Comparison of ENCODE assay signal across 20 mouse cellular contexts in the genomic region with DNA sequence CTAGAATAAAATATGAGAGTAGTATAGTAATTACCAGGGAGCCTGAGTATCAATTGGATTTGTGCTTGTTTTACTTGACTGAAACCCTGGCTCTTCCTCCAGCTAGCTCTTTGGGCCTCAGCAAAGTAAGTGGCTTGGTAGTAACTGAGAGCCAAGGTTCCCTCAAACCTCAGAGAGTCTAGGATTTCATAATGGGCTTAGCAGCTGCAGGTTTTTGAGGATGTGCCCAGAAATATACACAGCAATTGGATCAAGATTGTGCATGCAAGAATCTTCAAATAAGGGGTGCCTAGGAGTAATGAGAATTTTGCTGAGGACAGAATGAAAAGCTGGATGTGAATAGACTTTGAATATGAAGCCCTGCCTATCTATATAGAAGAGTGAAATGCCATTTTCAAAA. TPM values are rescaled to one million over a fixed set of nuclear protein-coding genes. Genes with fewer than 3 reads are reported as not detected.
A peak's percentile ranks its signal among the peaks of the same experiment; 100 is the strongest.
DNase-seq lines count a peak whose midpoint lies in the region; ATAC-seq and TF ChIP-seq lines count a peak whose summit lies in the region.
"Had no signal": no experiment of that assay in that cellular context is flagged by ENCODE, and none has a peak within 500 bp of the region (broad histone marks: within the 10 kb centered on the region; RNA-seq: fewer than 3 reads in every experiment).

No protein-coding gene starts in this region.

- no peak for DNase-seq in forebrain, postnatal 0 days
- DNase-seq in forebrain, embryonic 14.5 days (ENCODE audit: low spot score): no peak
- no peak for DNase-seq in limb, embryonic 10.5 days (ENCODE audit: low spot score)
- peak; percentile 72 for DNase-seq in embryonic facial prominence, embryonic 14.5 days (ENCODE audit: low spot score)
- peak; percentile 22 for DNase-seq in skeletal muscle tissue, adult 2 months (ENCODE audit: low read depth, low spot score)
- no peak for DNase-seq in retina, postnatal 1 day
- DNase-seq in adrenal gland, postnatal 25 days: no peak
- DNase-seq: adrenal gland, adult 8-10 months; cerebellum, adult 11-12 months; cerebellum, adult 9-11 months; cerebellum, postnatal 36 days; gastrocnemius, postnatal 10 days; heart, postnatal 36 days had no signal

- no peaks in the 10 kb centered on the region for H3K9me3 ChIP-seq in forebrain, postnatal 0 days (ENCODE audit: low read length)
- H3K9me3 ChIP-seq in forebrain, embryonic 14.5 days (replicated peaks; ENCODE audit: control insufficient read depth, low read length): no peaks in the 10 kb centered on the region
- H3K9me3 ChIP-seq in limb, embryonic 12.5 days: no peaks in the 10 kb centered on the region
- H3K9me3 ChIP-seq in limb, embryonic 10.5 days (replicated peaks): no peaks in the 10 kb centered on the region
- H3K9me3 ChIP-seq in embryonic facial prominence, embryonic 14.5 days (ENCODE audit: control insufficient read depth, low read length): no peaks in the 10 kb centered on the region
- H3K9me3 ChIP-seq: heart, embryonic 13.5 days; hindbrain, embryonic 15.5 days had no signal

- H3K4me3 ChIP-seq in forebrain, postnatal 0 days (ENCODE audit: low read depth, low read length): no peak overlapping the region
- no peak overlapping the region for H3K4me3 ChIP-seq in forebrain, embryonic 14.5 days (ENCODE audit: low read depth, low read length)
- H3K4me3 ChIP-seq in limb, embryonic 12.5 days (replicated peaks): no peak overlapping the region
- H3K4me3 ChIP-seq in limb, embryonic 10.5 days: no peak overlapping the region
- H3K4me3 ChIP-seq in embryonic facial prominence, embryonic 14.5 days (ENCODE audit: low read depth, low read length): no peak overlapping the region
- H3K4me3 ChIP-seq: heart, embryonic 13.5 days; hindbrain, embryonic 15.5 days had no signal

- no peak overlapping the region for H3K9ac ChIP-seq in forebrain, postnatal 0 days
- H3K9ac ChIP-seq in forebrain, embryonic 14.5 days (ENCODE audit: low read length): no peak overlapping the region
- H3K9ac ChIP-seq in limb, embryonic 12.5 days (replicated peaks): no peak overlapping the region
- no peak overlapping the region for H3K9ac ChIP-seq in embryonic facial prominence, embryonic 14.5 days (ENCODE audit: low read depth, low read length)
- H3K9ac ChIP-seq: heart, embryonic 13.5 days; hindbrain, embryonic 15.5 days had no signal

- H3K4me2 ChIP-seq in forebrain, postnatal 0 days (ENCODE audit: low read depth): no peak overlapping the region
- no peak overlapping the region for H3K4me2 ChIP-seq in forebrain, embryonic 14.5 days (ENCODE audit: low read length)
- H3K4me2 ChIP-seq in limb, embryonic 12.5 days: no peak overlapping the region
- H3K4me2 ChIP-seq in embryonic facial prominence, embryonic 14.5 days (ENCODE audit: low read depth, low read length): no peak overlapping the region
- H3K4me2 ChIP-seq: heart, embryonic 13.5 days; hindbrain, embryonic 15.5 days had no signal

- peak; percentile 45; the same call in 1 of the 2 replicates for ATAC-seq in forebrain, postnatal 0 days
- no peak for ATAC-seq in forebrain, embryonic 14.5 days
- ATAC-seq in limb, embryonic 12.5 days (ENCODE audit: insufficient number of reproducible peaks, insufficient read depth, low FRiP score, low TSS enrichment, low read depth): no peak
- peak; percentile 53 for ATAC-seq in embryonic facial prominence, embryonic 14.5 days (ENCODE audit: low read depth)
- ATAC-seq: forebrain, embryonic 16.5 days; inflammation-experienced regulatory T-cells, adult 6 months; intestine, postnatal 0 days; Patski had no signal

- no peaks in the 10 kb centered on the region for H3K27me3 ChIP-seq in forebrain, postnatal 0 days (ENCODE audit: insufficient read depth, low read length)
- no peaks in the 10 kb centered on the region for H3K27me3 ChIP-seq in forebrain, embryonic 14.5 days (replicated peaks; ENCODE audit: control insufficient read depth, insufficient read depth, low read length)
- H3K27me3 ChIP-seq in limb, embryonic 12.5 days: no peaks in the 10 kb centered on the region
- no peaks in the 10 kb centered on the region for H3K27me3 ChIP-seq in limb, embryonic 10.5 days (ENCODE audit: low read depth, poor library complexity, severe bottlenecking)
- no peaks in the 10 kb centered on the region for H3K27me3 ChIP-seq in embryonic facial prominence, embryonic 14.5 days (replicated peaks; ENCODE audit: control insufficient read depth, insufficient read depth, low read length)
- H3K27me3 ChIP-seq: heart, embryonic 13.5 days; hindbrain, embryonic 15.5 days; Patski had no signal

- TF ChIP-seq CTCF in forebrain, postnatal 0 days (IDR thresholded peaks at IDR 0.05; ENCODE audit: low read depth): no peak

- no peak overlapping the region for H3K27ac ChIP-seq in forebrain, postnatal 0 days (ENCODE audit: low read depth, low read length)
- no peak overlapping the region for H3K27ac ChIP-seq in forebrain, embryonic 14.5 days (ENCODE audit: low read depth, low read length)
- peak overlapping the region; percentile 30; the same call in 1 of the 2 replicates for H3K27ac ChIP-seq in limb, embryonic 12.5 days
- H3K27ac ChIP-seq in limb, embryonic 10.5 days: no peak overlapping the region
- H3K27ac ChIP-seq in embryonic facial prominence, embryonic 14.5 days (replicated peaks; ENCODE audit: low read depth, low read length): 0 out of 2 replicates have a peak overlapping the region, but pooled peaks have one; percentile 39
- H3K27ac ChIP-seq: heart, embryonic 13.5 days; hindbrain, embryonic 15.5 days had no signal

- H3K36me3 ChIP-seq in forebrain, postnatal 0 days (ENCODE audit: insufficient read depth): 0 out of 2 replicates have a peak, but pooled peaks cover 3% of the 10 kb centered on the region
- peaks cover 7% of the 10 kb centered on the region for H3K36me3 ChIP-seq in forebrain, embryonic 14.5 days (ENCODE audit: control insufficient read depth, insufficient read depth, low read length)
- peaks cover 10% of the 10 kb centered on the region for H3K36me3 ChIP-seq in limb, embryonic 12.5 days
- peaks cover 17% of the 10 kb centered on the region for H3K36me3 ChIP-seq in limb, embryonic 10.5 days
- peaks cover 17% of the 10 kb centered on the region for H3K36me3 ChIP-seq in embryonic facial prominence, embryonic 14.5 days (ENCODE audit: control insufficient read depth, insufficient read depth, low read length)

- H3K4me1 ChIP-seq in forebrain, postnatal 0 days (ENCODE audit: insufficient read depth): no peaks in the 10 kb centered on the region
- no peaks in the 10 kb centered on the region for H3K4me1 ChIP-seq in forebrain, embryonic 14.5 days (ENCODE audit: control insufficient read depth, insufficient read depth, low read length)
- no peaks in the 10 kb centered on the region for H3K4me1 ChIP-seq in limb, embryonic 12.5 days (replicated peaks)
- H3K4me1 ChIP-seq in limb, embryonic 10.5 days: peaks cover 8% of the 10 kb centered on the region
- peaks cover 5% of the 10 kb centered on the region; the same call in 1 of the 2 replicates for H3K4me1 ChIP-seq in embryonic facial prominence, embryonic 14.5 days (ENCODE audit: control insufficient read depth, insufficient read depth, low read length)
- H3K4me1 ChIP-seq: hindbrain, embryonic 15.5 days had no signal

RNA-seq across cellular contexts. Expression of a gene that starts 58.6 kb away (rescaled TPM):
- total RNA-seq in forebrain, postnatal 0 days (2014; rRNA removed): 10.3 and 13.4 TPM in 2 replicates
- 12.4 and 13.8 TPM in 2 replicates for polyA plus RNA-seq in forebrain, postnatal 0 days (2015; fragmentation: Nextera tagmentation; extraction: Ambion mirVana)
- 10.3 and 10.8 TPM in 2 replicates for polyA plus RNA-seq in forebrain, embryonic 14.5 days (2014; fragmentation: Nextera tagmentation; extraction: Ambion mirVana)
- polyA plus RNA-seq in limb, embryonic 12.5 days (2016; fragmentation: Nextera tagmentation; extraction: Ambion mirVana): 16.0 and 19.6 TPM in 2 replicates
- 18.7 and 19.2 TPM in 2 replicates for polyA plus RNA-seq in limb, embryonic 10.5 days (2016; fragmentation: Nextera tagmentation; extraction: Ambion mirVana)
- 9.9 and 10.0 TPM in 2 replicates for polyA plus RNA-seq in embryonic facial prominence, embryonic 14.5 days (2014; fragmentation: Nextera tagmentation; extraction: Ambion mirVana)
- 40.7 and 46.8 TPM in 2 replicates for total RNA-seq in adrenal gland, postnatal 25 days (2021)

Comparison
In these comparisons a context has a peak if more than half of its experiments do, and no peak if none do; other contexts are left out.
1. ATAC-seq: peak in forebrain, postnatal 0 days (single experiment) and embryonic facial prominence, embryonic 14.5 days (single experiment); none in forebrain, embryonic 14.5 days (single experiment) and limb, embryonic 12.5 days (single experiment).
2. H3K27ac ChIP-seq: peak in limb, embryonic 12.5 days (single experiment) and embryonic facial prominence, embryonic 14.5 days (single experiment); none in forebrain, postnatal 0 days (single experiment), forebrain, embryonic 14.5 days (single experiment) and limb, embryonic 10.5 days (single experiment).
3. DNase-seq: peak in embryonic facial prominence, embryonic 14.5 days (single experiment) and skeletal muscle tissue, adult 2 months (single experiment); none in forebrain, postnatal 0 days (single experiment), forebrain, embryonic 14.5 days (single experiment), limb, embryonic 10.5 days (single experiment), retina, postnatal 1 day (single experiment) and adrenal gland, postnatal 25 days (single experiment).